Mouse (Mus musculus): ENCODE measurements around the gene Gm6904. TPM values are rescaled to one million over a fixed set of nuclear protein-coding genes. Genes with fewer than 3 reads are reported as not detected.
"Not testable (repeated sequence)": the region's sequence is repeated elsewhere in the genome, so short reads cannot be mapped to it uniquely, and the experiment has no call there.

Gm6904 gene
- not detected in 2 replicates for polyA plus RNA-seq (2016; fragmentation: Nextera tagmentation; extraction: Ambion mirVana)

GRCm38 (mm10) chr14:59260056-59260455 lies at the start of gene Gm6904:
Gm6904 (minus strand) TSS chr14:59260216.
- Histone ChIP-seq H3K4me3 (no peak within 1 kb of the TSS), H3K36me3 (no peaks in the 10 kb centered on the region), H3K27me3 (no peaks in the 10 kb centered on the region), H3K4me2 (replicated peaks) (no peak within 1 kb of the TSS), H3K9ac (no peak within 1 kb of the TSS), H3K27ac (no peak within 1 kb of the TSS), H3K4me1 (no peaks in the 10 kb centered on the region), H3K9me3 (no peaks in the 10 kb centered on the region)
- WGBS = 82% methylated on average over 3 of the region's 3 CpGs
- no peak for ATAC-seq (ENCODE audit: insufficient number of reproducible peaks, insufficient read depth, low FRiP score, low TSS enrichment)

GRCm38 (mm10) chr14:59297391-59297790 lies 37.4 kb upstream of the Gm6904 start, which contains the start of gene Phf11a:
Phf11a (minus strand) TSS chr14:59297522.
- not testable (repeated sequence) for H3K36me3 ChIP-seq; H3K9ac ChIP-seq; H3K4me3 ChIP-seq; H3K4me2 ChIP-seq (replicated peaks); H3K4me1 ChIP-seq; H3K9me3 ChIP-seq; ATAC-seq (ENCODE audit: insufficient number of reproducible peaks, insufficient read depth, low FRiP score, low TSS enrichment); H3K27me3 ChIP-seq; H3K27ac ChIP-seq
- WGBS = 33% methylated on average over 1 of the region's 1 CpGs

- not testable (repeated sequence) for H3K9ac ChIP-seq; ATAC-seq (ENCODE audit: insufficient number of reproducible peaks, insufficient read depth, low FRiP score, low TSS enrichment); H3K27me3 ChIP-seq; H3K4me3 ChIP-seq; H3K9me3 ChIP-seq; H3K27ac ChIP-seq; H3K36me3 ChIP-seq; H3K4me1 ChIP-seq; H3K4me2 ChIP-seq (replicated peaks)
Measured at GRCm38 (mm10) chr14:59291769-59292168, 31.8 kb upstream of the Gm6904 start.

GRCm38 (mm10) chr14:59274961-59275360 lies 14.9 kb upstream of the Gm6904 start:
- 79% methylated on average over 4 of the region's 4 CpGs for WGBS
- not testable (repeated sequence) for H3K4me2 ChIP-seq (replicated peaks); ATAC-seq (ENCODE audit: insufficient number of reproducible peaks, insufficient read depth, low FRiP score, low TSS enrichment); H3K27ac ChIP-seq; H3K9me3 ChIP-seq; H3K27me3 ChIP-seq; H3K9ac ChIP-seq; H3K4me3 ChIP-seq; H3K4me1 ChIP-seq; H3K36me3 ChIP-seq

GRCm38 (mm10) chr14:59255861-59256260 lies 4.2 kb downstream of the Gm6904 start:
- not testable (repeated sequence) for H3K36me3 ChIP-seq; H3K4me3 ChIP-seq; H3K4me1 ChIP-seq; H3K4me2 ChIP-seq (replicated peaks); H3K27ac ChIP-seq; H3K9me3 ChIP-seq; ATAC-seq (ENCODE audit: insufficient number of reproducible peaks, insufficient read depth, low FRiP score, low TSS enrichment); H3K27me3 ChIP-seq; H3K9ac ChIP-seq
- WGBS = 78% methylated on average over 1 of the region's 1 CpGs

- WGBS = 61% methylated on average over 5 of the region's 5 CpGs
- not testable (repeated sequence) for H3K4me1 ChIP-seq; H3K4me3 ChIP-seq; H3K36me3 ChIP-seq; H3K9me3 ChIP-seq; ATAC-seq (ENCODE audit: insufficient number of reproducible peaks, insufficient read depth, low FRiP score, low TSS enrichment); H3K9ac ChIP-seq; H3K4me2 ChIP-seq (replicated peaks); H3K27me3 ChIP-seq; H3K27ac ChIP-seq
Measured at GRCm38 (mm10) chr14:59250350-59250749, 9.7 kb downstream of the Gm6904 start.

- Histone ChIP-seq H3K9me3 (peaks cover under 1% of the 10 kb centered on the region; the same call in 1 of the 2 replicates), H3K27ac (no peak overlapping the region), H3K4me3 (no peak overlapping the region), H3K27me3 (no peaks in the 10 kb centered on the region), H3K4me1 (no peaks in the 10 kb centered on the region), H3K4me2 (replicated peaks) (no peak overlapping the region), H3K9ac (no peak overlapping the region), H3K36me3 (peaks cover 89% of the 10 kb centered on the region)
- no peak for ATAC-seq (ENCODE audit: insufficient number of reproducible peaks, insufficient read depth, low FRiP score, low TSS enrichment)
- WGBS = 94% methylated on average over 9 of the region's 9 CpGs
Measured at GRCm38 (mm10) chr14:59233635-59234034, 26.4 kb downstream of the Gm6904 start.

GRCm38 (mm10) chr14:59232003-59232402 lies 28.0 kb downstream of the Gm6904 start:
- Histone ChIP-seq H3K4me3 (no peak overlapping the region), H3K36me3 (peaks cover 88% of the 10 kb centered on the region), H3K4me1 (no peaks in the 10 kb centered on the region), H3K27me3 (no peaks in the 10 kb centered on the region), H3K9me3 (no peaks in the 10 kb centered on the region), H3K9ac (no peak overlapping the region), H3K27ac (no peak overlapping the region), H3K4me2 (replicated peaks) (no peak overlapping the region)
- ATAC-seq (ENCODE audit: insufficient number of reproducible peaks, insufficient read depth, low FRiP score, low TSS enrichment) = no peak
- 80% methylated on average over 5 of the region's 5 CpGs for WGBS

- no peak for ATAC-seq (ENCODE audit: insufficient number of reproducible peaks, insufficient read depth, low FRiP score, low TSS enrichment)
- Histone ChIP-seq H3K4me2 (replicated peaks) (no peak overlapping the region), H3K4me3 (no peak overlapping the region), H3K9me3 (no peaks in the 10 kb centered on the region), H3K27me3 (no peaks in the 10 kb centered on the region), H3K36me3 (peaks cover 89% of the 10 kb centered on the region), H3K27ac (no peak overlapping the region), H3K9ac (no peak overlapping the region), H3K4me1 (no peaks in the 10 kb centered on the region)
- WGBS = 91% methylated on average over 21 of the region's 21 CpGs
Measured at GRCm38 (mm10) chr14:59230331-59230966, 29.6 kb downstream of the Gm6904 start.

GRCm38 (mm10) chr14:59229822-59230221 lies 30.2 kb downstream of the Gm6904 start:
- WGBS = 90% methylated on average over 3 of the region's 3 CpGs
- Histone ChIP-seq H3K9ac (no peak overlapping the region), H3K4me2 (replicated peaks) (no peak overlapping the region), H3K27me3 (no peaks in the 10 kb centered on the region), H3K4me1 (no peaks in the 10 kb centered on the region), H3K9me3 (no peaks in the 10 kb centered on the region), H3K27ac (no peak overlapping the region), H3K36me3 (peaks cover 87% of the 10 kb centered on the region), H3K4me3 (no peak overlapping the region)
- ATAC-seq (ENCODE audit: insufficient number of reproducible peaks, insufficient read depth, low FRiP score, low TSS enrichment) = no peak

- H3K27me3 ChIP-seq = no peaks in the 10 kb centered on the region
- no peak for ATAC-seq (ENCODE audit: insufficient number of reproducible peaks, insufficient read depth, low FRiP score, low TSS enrichment)
- no peak overlapping the region for H3K27ac ChIP-seq
- no peak overlapping the region for H3K9ac ChIP-seq
- H3K4me3 ChIP-seq = no peak overlapping the region
- H3K9me3 ChIP-seq = no peaks in the 10 kb centered on the region
- H3K4me2 ChIP-seq (replicated peaks) = no peak overlapping the region
- no peaks in the 10 kb centered on the region for H3K4me1 ChIP-seq
- H3K36me3 ChIP-seq = peaks cover 87% of the 10 kb centered on the region
- WGBS = 95% methylated on average over 11 of the region's 11 CpGs
Measured at GRCm38 (mm10) chr14:59226240-59226639, 33.8 kb downstream of the Gm6904 start.

GRCm38 (mm10) chr14:59219241-59219640 lies 40.8 kb downstream of the Gm6904 start:
- WGBS = 88% methylated on average over 3 of the region's 3 CpGs
- H3K4me1 ChIP-seq = no peaks in the 10 kb centered on the region
- H3K4me2 ChIP-seq (replicated peaks) = no peak overlapping the region
- no peaks in the 10 kb centered on the region for H3K9me3 ChIP-seq
- ATAC-seq (ENCODE audit: insufficient number of reproducible peaks, insufficient read depth, low FRiP score, low TSS enrichment) = no peak
- H3K27ac ChIP-seq = no peak overlapping the region
- H3K27me3 ChIP-seq = no peaks in the 10 kb centered on the region
- no peak overlapping the region for H3K9ac ChIP-seq
- peaks cover 75% of the 10 kb centered on the region for H3K36me3 ChIP-seq
- H3K4me3 ChIP-seq = no peak overlapping the region
